Mouse (Mus musculus) CH12.LX (cell line): ENCODE results near the gene Foxp1. TPM values are rescaled to one million over a fixed set of nuclear protein-coding genes. Genes with fewer than 3 reads are reported as not detected.
A peak's percentile ranks its signal among the peaks of the same experiment; 100 is the strongest.

ENCODE experiments used
- DNase-seq: peaks from one replicate; pipeline ENCODE4 v3.0.0-alpha.2; 2013; ENCODE audit errors: extremely low read depth
- H3K27ac ChIP-seq: 2 replicates; pipeline ENCODE4 v1.5.1; 2012; ENCODE audit warnings: low read depth, mild to moderate bottlenecking, control low read depth, moderate library complexity; ENCODE audit not compliant: insufficient read depth
- H3K27me3 ChIP-seq: replicated peaks from 2 replicates; pipeline ENCODE3; 2012; ENCODE audit warnings: inconsistent platforms
- H3K36me3 ChIP-seq, 2 experiments: replicated peaks in 1 of 2; 2 replicates each; pipeline versions ENCODE3 to v1.6.1; 2012; ENCODE audit warnings: inconsistent platforms in 1 of 2, low read length in 1 of 2, mild to moderate bottlenecking in 1 of 2, mixed read lengths in 1 of 2, moderate library complexity in 1 of 2; ENCODE audit not compliant: control insufficient read depth in 1 of 2, insufficient read depth in 1 of 2
- H3K4me1 ChIP-seq, 2 experiments: 2 replicates each; pipeline ENCODE4 v1.6.1; 2012; ENCODE audit warnings: inconsistent platforms in 1 of 2, moderate library complexity in 1 of 2; ENCODE audit not compliant: insufficient read depth in 2 of 2, control insufficient read depth in 1 of 2
- H3K4me2 ChIP-seq: 2 replicates; pipeline ENCODE4 v1.6.1; 2012; ENCODE audit warnings: low read depth, mild to moderate bottlenecking, control low read depth; ENCODE audit not compliant: poor library complexity, insufficient read depth, severe bottlenecking
- H3K4me3 ChIP-seq, 3 experiments: fragments of 150-350 bp in 1 of 3; sonication (generic) in 1 of 3; replicated peaks in 1 of 3; 2 replicates each; pipeline versions ENCODE3 to v1.5.1; 2011 to 2012; ENCODE audit warnings: low read depth in 2 of 3, low read length in 2 of 3, mild to moderate bottlenecking in 2 of 3, moderate library complexity in 2 of 3, control low read depth in 1 of 3, improper control_type of control experiment in 1 of 3, inconsistent platforms in 1 of 3, mixed read lengths in 1 of 3; ENCODE audit not compliant: poor library complexity in 1 of 3
- H3K79me2 ChIP-seq: replicated peaks from 2 replicates; pipeline ENCODE4 v1.6.1; 2012; ENCODE audit warnings: mild to moderate bottlenecking, moderate library complexity; ENCODE audit not compliant: control insufficient read depth, poor library complexity, insufficient read depth, severe bottlenecking; ENCODE audit errors: extremely low read depth
- H3K9ac ChIP-seq: 2 replicates; pipeline ENCODE4 v1.6.1; 2012; ENCODE audit warnings: low read depth, mild to moderate bottlenecking, control low read depth, moderate library complexity; ENCODE audit not compliant: insufficient read depth
- H3K9me3 ChIP-seq: replicated peaks from 2 replicates; pipeline ENCODE3; 2012; ENCODE audit warnings: low read length, inconsistent platforms, mixed read lengths
- BHLHE40 ChIP-seq: IDR thresholded peaks from 2 replicates; pipeline ENCODE4 v1.6.1; 2011; ENCODE audit warnings: mild to moderate bottlenecking, low read depth, low read length, improper control_type of control experiment
- CHD1 ChIP-seq: IDR thresholded peaks from 2 replicates; pipeline ENCODE4 v1.6.1; 2012; ENCODE audit warnings: low read depth, low read length, improper control_type of control experiment, inconsistent platforms
- CTCF ChIP-seq, 2 experiments: IDR thresholded peaks in 1 of 2; conservative IDR thresholded peaks in 1 of 2; 2 replicates each; pipeline ENCODE4 v1.5.1; 2011 to 2012; ENCODE audit warnings: low read depth in 2 of 2, low read length in 2 of 2, improper control_type of control experiment in 1 of 2, inconsistent platforms in 1 of 2, mild to moderate bottlenecking in 1 of 2, moderate library complexity in 1 of 2
- E2F4 ChIP-seq: IDR thresholded peaks from 2 replicates; pipeline ENCODE4 v1.6.1; 2011; ENCODE audit warnings: low read depth, low read length, improper control_type of control experiment; ENCODE audit not compliant: insufficient replicate concordance
- ELF1 ChIP-seq: IDR thresholded peaks from 2 replicates; pipeline ENCODE4 v1.6.1; 2014; ENCODE audit warnings: low read depth, mild to moderate bottlenecking, inconsistent platforms, low read length, improper control_type of control experiment
- EP300 ChIP-seq: IDR thresholded peaks from 2 replicates; pipeline ENCODE4 v1.6.1; 2011; ENCODE audit warnings: low read length, improper control_type of control experiment
- ETS1 ChIP-seq: conservative IDR thresholded peaks from 2 replicates; pipeline ENCODE4 v1.6.1; 2012; ENCODE audit warnings: low read depth, mild to moderate bottlenecking, inconsistent platforms, low read length, improper control_type of control experiment, moderate library complexity
- GABPA ChIP-seq: IDR thresholded peaks from 2 replicates; pipeline ENCODE4 v1.6.1; 2012; ENCODE audit warnings: low read depth, low read length, improper control_type of control experiment, inconsistent platforms; ENCODE audit not compliant: insufficient replicate concordance
- HCFC1 ChIP-seq: IDR thresholded peaks from 2 replicates; pipeline ENCODE4 v1.6.1; 2012; ENCODE audit warnings: low read depth, mild to moderate bottlenecking, inconsistent platforms, low read length, improper control_type of control experiment
- IRF4 ChIP-seq: IDR thresholded peaks from 2 replicates; pipeline ENCODE4 v1.6.1; 2014; ENCODE audit warnings: low read depth, mild to moderate bottlenecking, inconsistent platforms, low read length, improper control_type of control experiment
- JUN ChIP-seq: IDR thresholded peaks from 2 replicates; pipeline ENCODE4 v1.6.1; 2011; ENCODE audit warnings: low read depth, mild to moderate bottlenecking, low read length, improper control_type of control experiment, moderate library complexity; ENCODE audit not compliant: insufficient read depth
- JUND ChIP-seq: conservative IDR thresholded peaks from 2 replicates; pipeline ENCODE4 v1.6.1; 2011; ENCODE audit warnings: low read depth, low read length, improper control_type of control experiment
- KAT2A ChIP-seq: IDR thresholded peaks from 2 replicates; pipeline ENCODE4 v1.6.1; 2012; ENCODE audit warnings: low read length, improper control_type of control experiment, inconsistent platforms; ENCODE audit not compliant: insufficient replicate concordance
- MAFK ChIP-seq: IDR thresholded peaks from 2 replicates; pipeline ENCODE4 v1.6.1; 2011; ENCODE audit warnings: low read length, improper control_type of control experiment; ENCODE audit not compliant: insufficient replicate concordance
- MAX ChIP-seq: IDR thresholded peaks from 2 replicates; pipeline ENCODE4 v1.6.1; 2011; ENCODE audit warnings: low read length, improper control_type of control experiment
- MAZ ChIP-seq: IDR thresholded peaks from 2 replicates; pipeline ENCODE4 v1.6.1; 2012; ENCODE audit warnings: low read depth, mild to moderate bottlenecking, inconsistent platforms, low read length, improper control_type of control experiment, moderate library complexity
- MEF2A ChIP-seq: IDR thresholded peaks from 2 replicates; pipeline ENCODE4 v1.6.1; 2014; ENCODE audit warnings: low read depth, mild to moderate bottlenecking, inconsistent platforms, low read length, improper control_type of control experiment, borderline replicate concordance
- MYC ChIP-seq: IDR thresholded peaks from 2 replicates; pipeline ENCODE4 v1.6.1; 2011; ENCODE audit warnings: low read depth, mild to moderate bottlenecking, improper control_type of control experiment, low read length
- NELFE ChIP-seq: IDR thresholded peaks from 2 replicates; pipeline ENCODE4 v1.6.1; 2011; ENCODE audit warnings: low read depth, low read length, improper control_type of control experiment
- NRF1 ChIP-seq: IDR thresholded peaks from 2 replicates; pipeline ENCODE4 v1.6.1; 2014; ENCODE audit warnings: low read depth, mild to moderate bottlenecking, inconsistent platforms, low read length, improper control_type of control experiment, moderate library complexity
- PAX5 ChIP-seq: IDR thresholded peaks from 2 replicates; pipeline ENCODE4 v1.6.1; 2012; ENCODE audit warnings: low read length, inconsistent platforms, mixed read lengths
- POLR2A ChIP-seq: IDR thresholded peaks from 2 replicates; pipeline ENCODE4 v1.6.1; 2011; ENCODE audit warnings: low read depth, mild to moderate bottlenecking, improper control_type of control experiment, low read length
- RAD21 ChIP-seq: IDR thresholded peaks from 2 replicates; pipeline ENCODE4 v1.6.1; 2011; ENCODE audit warnings: low read depth, mild to moderate bottlenecking, low read length, improper control_type of control experiment, moderate library complexity
- RCOR1 ChIP-seq: conservative IDR thresholded peaks from 2 replicates; pipeline ENCODE4 v1.6.1; 2012; ENCODE audit warnings: low read depth, mild to moderate bottlenecking, inconsistent platforms, low read length, improper control_type of control experiment
- SIN3A ChIP-seq: IDR thresholded peaks from 2 replicates; pipeline ENCODE4 v1.6.1; 2012; ENCODE audit warnings: low read length, improper control_type of control experiment, inconsistent platforms
- SMC3 ChIP-seq: IDR thresholded peaks from 2 replicates; pipeline ENCODE4 v1.6.1; 2011; ENCODE audit warnings: low read depth, low read length, improper control_type of control experiment
- TBP ChIP-seq: conservative IDR thresholded peaks from 2 replicates; pipeline ENCODE4 v1.6.1; 2011; ENCODE audit warnings: low read depth, low read length, improper control_type of control experiment
- TCF12 ChIP-seq: IDR thresholded peaks from 2 replicates; pipeline ENCODE4 v1.6.1; 2014; ENCODE audit warnings: low read depth, mild to moderate bottlenecking, inconsistent platforms, low read length, improper control_type of control experiment
- USF1 ChIP-seq: IDR thresholded peaks from 2 replicates; pipeline ENCODE4 v1.6.1; 2014; ENCODE audit warnings: low read depth, mild to moderate bottlenecking, inconsistent platforms, low read length, improper control_type of control experiment
- USF2 ChIP-seq: conservative IDR thresholded peaks from 2 replicates; pipeline ENCODE4 v1.6.1; 2011; ENCODE audit warnings: low read depth, low read length, improper control_type of control experiment
- ZC3H11A ChIP-seq: IDR thresholded peaks from 2 replicates; pipeline ENCODE4 v1.6.1; 2012; ENCODE audit warnings: low read depth, mild to moderate bottlenecking, inconsistent platforms, low read length, improper control_type of control experiment
- ZKSCAN1 ChIP-seq: IDR thresholded peaks from 2 replicates; pipeline ENCODE4 v1.6.1; 2012; ENCODE audit warnings: low read depth, inconsistent platforms, low read length, improper control_type of control experiment, borderline replicate concordance
- ZNF384 ChIP-seq: IDR thresholded peaks from 2 replicates; pipeline ENCODE4 v1.6.1; 2012; ENCODE audit warnings: low read depth, low read length, improper control_type of control experiment, inconsistent platforms
- dilution Hi-C: fragments of 300-500 bp; cut with MboI; formaldehyde crosslinking; loops from 2 replicates; pipeline ENCODE4 v1.14.3; 2020; ENCODE audit warnings: low sequenced_read_pairs; ENCODE audit not compliant: extremely low pct_unique_long_range_greater_than_20kb, extremely low pct_ligation_motif_present
- in situ Hi-C: fragments of 300-500 bp; cut with MboI; formaldehyde crosslinking; loops from 3 replicates; pipeline ENCODE4 v1.14.3; 2019; ENCODE audit warnings: low sequenced_read_pairs, low pct_ligation_motif_present, low pct_unique_long_range_greater_than_20kb, mixed read lengths
- polyA plus RNA-seq: library from polyadenylated mRNA; unstranded; fragments of >175 nt; gene quantifications from 2 replicates; pipeline ENCODE4 v1.2.1, GENCODE M21; 2012; ENCODE audit warnings: low read depth; ENCODE audit not compliant: insufficient read length
- total RNA-seq, 2 experiments: library from RNA; depleted of rRNA; stranded (reverse); fragments of 300-350 nt in 1 of 2; fragments of >200 nt in 1 of 2; gene quantifications; 2 replicates each; pipeline ENCODE4 v1.2.3; 2012 to 2014

The Foxp1 gene
- total and polyA plus RNA-seq, 3 experiments: 66.5 to 105 (median 87.4) TPM

DNA sequence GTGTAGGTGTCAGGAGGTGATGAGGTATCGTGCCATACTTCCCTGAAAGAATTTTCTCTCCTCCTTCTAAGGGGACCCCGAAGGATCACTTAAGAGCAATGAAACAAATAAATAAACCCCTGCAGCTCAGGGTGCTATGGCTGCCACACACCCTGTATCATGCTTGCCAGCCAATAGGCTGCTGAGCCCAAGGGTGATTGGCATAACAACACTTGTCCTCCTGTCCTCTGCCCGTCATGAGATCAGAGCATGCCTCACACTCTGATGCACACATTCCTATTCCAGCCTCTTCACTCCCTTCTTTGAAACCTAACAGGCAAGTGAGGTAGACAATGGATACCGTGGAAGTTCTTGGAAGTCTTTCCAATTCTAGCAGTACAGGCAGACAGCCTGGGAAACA, 526.8 kb downstream of the Foxp1 start:
- TF ChIP-seq RCOR1 (no peak), IRF4 (no peak), ETS1 (no peak), ZNF384 (no peak), CTCF (conservative IDR thresholded peaks at IDR 0.05 in 1 of 2, IDR thresholded peaks at IDR 0.05 in 1 of 2; ENCODE audit: low read depth in 2 of 2, low read length in 2 of 2) (no peak), GABPA (no peak), HCFC1 (no peak), TBP (no peak), ZKSCAN1 (no peak), EP300 (no peak), MYC (no peak), NELFE (no peak), MAX (no peak), MAZ (no peak), JUN (no peak), SMC3 (no peak), RAD21 (no peak), USF1 (no peak), BHLHE40 (no peak), NRF1 (no peak)
- dilution Hi-C loops: no loop called here
- Histone ChIP-seq H3K4me3 (peak overlapping the region in 1 of 3 experiments; percentile 22), H3K27ac (peak overlapping the region; percentile 66), H3K4me1 (peaks cover 36 to 99% of the 10 kb centered on the region in 2 experiments), H3K27me3 (no peaks in the 10 kb centered on the region), H3K79me2 (peaks cover 96% of the 10 kb centered on the region), H3K9me3 (no peaks in the 10 kb centered on the region), H3K9ac (no peak overlapping the region), H3K36me3 (peaks cover 38 to 55% of the 10 kb centered on the region in 2 experiments), H3K4me2 (no peak overlapping the region; the same call in 1 of the 2 replicates)
- in situ Hi-C loops: no loop called here
- no peak for DNase-seq

DNA sequence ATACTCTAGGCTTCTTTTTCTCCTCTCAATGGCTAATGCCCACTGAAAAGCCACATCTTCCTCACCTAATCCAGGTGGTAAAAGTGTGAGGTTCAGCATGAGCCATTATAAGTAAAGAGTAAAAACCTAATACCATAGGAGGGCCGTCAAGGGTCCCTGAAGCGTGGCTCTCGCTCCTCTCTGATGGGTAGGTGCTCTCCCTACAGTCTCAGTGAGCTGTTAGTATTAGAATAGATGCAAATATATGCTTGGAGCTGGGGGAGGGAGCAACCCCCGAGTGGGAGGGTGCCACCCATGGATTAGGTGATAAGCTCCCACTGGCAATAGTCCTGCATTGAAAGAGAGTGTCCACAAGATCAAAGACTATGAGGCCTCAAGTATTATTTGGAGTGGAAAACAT, 527.6 kb downstream of the Foxp1 start:
- dilution Hi-C loops (no loop called here), in situ Hi-C loops (no loop called here)
- H3K9ac ChIP-seq: no peak overlapping the region
- H3K36me3 ChIP-seq: peaks cover 40 to 55% of the 10 kb centered on the region in 2 experiments
- no peak overlapping the region for H3K4me3 ChIP-seq
- no peaks in the 10 kb centered on the region for H3K27me3 ChIP-seq
- H3K79me2 ChIP-seq: peaks cover 97% of the 10 kb centered on the region
- peak; percentile 83 for DNase-seq
- no peaks in the 10 kb centered on the region for H3K9me3 ChIP-seq
- H3K27ac ChIP-seq: peak overlapping the region; percentile 51; the same call in 1 of the 2 replicates
- peak overlapping the region; percentile 82 for H3K4me2 ChIP-seq
- peaks cover 31 to 99% of the 10 kb centered on the region in 2 experiments for H3K4me1 ChIP-seq
- TF ChIP-seq EP300 (peak; percentile 61), USF1 (no peak), NRF1 (no peak), HCFC1 (no peak), MAX (peak; percentile 53; the same call in 1 of the 2 replicates), JUND (no peak), JUN (no peak), POLR2A (0 out of 2 replicates have a peak, but pooled peaks have one; percentile 19), E2F4 (no peak), ELF1 (no peak), SIN3A (peak; percentile 64; the same call in 1 of the 2 replicates), TCF12 (peak; percentile 60; the same call in 1 of the 2 replicates), ZC3H11A (no peak), MEF2A (0 out of 2 replicates have a peak, but pooled peaks have one; percentile 40), MAFK (no peak), KAT2A (0 out of 2 replicates have a peak, but pooled peaks have one; percentile 11), RAD21 (no peak), ZKSCAN1 (no peak), MYC (peak; percentile 78), BHLHE40 (no peak; the same call in none of the 2 replicates), GABPA (no peak), CHD1 (no peak), PAX5 (no peak), USF2 (no peak)
